Mouse (Mus musculus) heart, adult 11 months (tissue): ENCODE data around the gene Gm31371.
A peak's percentile ranks its signal among the peaks of the same experiment; 100 is the strongest.
"Not testable (repeated sequence)": the region's sequence is repeated elsewhere in the genome, so short reads cannot be mapped to it uniquely, and the experiment has no call there.

ENCODE experiments used
- DNase-seq: peaks from one replicate; pipeline ENCODE4 v3.0.0; 2022

Gene Gm31371

DNA sequence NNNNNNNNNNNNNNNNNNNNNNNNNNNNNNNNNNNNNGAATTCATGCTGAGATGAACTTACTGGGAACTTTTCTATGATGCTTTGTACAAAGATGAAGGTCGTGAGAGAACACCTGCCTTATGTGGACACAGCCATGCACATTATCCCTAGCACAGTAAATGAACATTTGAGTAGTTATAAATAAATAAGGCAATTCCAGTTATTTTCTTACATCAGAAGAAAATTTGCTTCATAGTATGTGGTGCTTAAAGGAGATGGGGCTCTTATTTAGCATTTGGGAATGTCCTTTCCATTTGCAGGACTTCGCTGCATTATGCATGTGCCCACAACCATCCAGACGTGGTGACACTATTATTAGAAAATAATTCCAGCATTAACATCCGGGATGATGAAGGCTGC, at the start of gene Gm31371:
Gm31371 (plus strand) TSS at position 301 of the 400 bp plus-strand sequence.
- DNase-seq: not testable (repeated sequence)

DNA sequence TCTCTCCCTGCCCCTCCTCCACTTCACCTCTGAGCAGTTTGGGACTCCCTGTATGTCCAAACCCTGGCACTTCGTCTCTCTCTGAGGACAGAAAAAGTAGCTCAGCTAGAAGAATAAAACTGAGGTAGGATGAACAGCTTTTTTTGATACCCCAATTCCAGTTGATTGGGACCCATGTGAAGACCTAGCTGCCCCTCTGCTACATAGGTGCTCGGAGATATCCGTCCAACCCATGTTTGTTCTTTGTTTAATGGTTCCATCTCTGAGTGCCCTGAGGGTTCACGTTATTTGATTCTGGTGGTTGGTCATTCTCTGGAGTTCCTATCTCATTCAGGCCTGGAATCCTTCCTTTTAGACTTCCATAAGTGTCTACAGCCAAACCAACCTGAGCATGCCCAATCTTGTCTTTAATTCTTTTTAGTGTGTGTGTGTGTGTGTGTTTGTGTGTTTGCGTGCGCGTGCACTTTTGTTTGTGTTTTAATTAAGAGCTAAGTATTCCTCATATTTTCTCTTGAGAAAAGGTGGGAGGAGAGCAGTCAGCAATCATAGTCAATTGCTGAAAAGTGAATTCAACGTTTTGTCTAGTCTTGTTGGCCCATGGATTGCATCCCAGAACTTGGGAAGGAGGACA, 3.3 kb downstream of the Gm31371 start:
- peak; percentile 85 for DNase-seq

DNA sequence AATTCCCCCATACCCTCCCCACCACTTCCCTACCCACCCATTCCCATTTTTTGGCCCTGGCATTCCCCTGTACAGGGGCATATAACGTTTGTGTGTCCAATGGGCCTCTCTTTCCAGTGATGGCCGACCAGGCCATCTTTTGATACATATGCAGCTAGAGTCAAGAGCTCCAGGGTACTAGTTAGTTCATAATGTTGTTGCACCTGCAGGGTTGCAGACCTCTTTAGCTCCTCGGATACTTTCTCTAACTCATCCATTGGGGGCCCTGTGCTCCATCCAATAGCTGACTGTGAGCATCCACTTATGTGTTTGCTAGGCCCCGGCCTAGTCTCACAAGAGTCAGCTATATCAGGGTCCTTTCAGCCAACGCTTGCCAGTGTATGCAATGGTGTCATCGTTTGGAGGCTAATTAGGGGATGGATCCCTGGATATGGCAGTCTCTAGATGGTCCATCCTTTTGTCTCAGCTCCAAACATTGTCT, 5.7 kb downstream of the Gm31371 start:
- peak; percentile 94 for DNase-seq

DNA sequence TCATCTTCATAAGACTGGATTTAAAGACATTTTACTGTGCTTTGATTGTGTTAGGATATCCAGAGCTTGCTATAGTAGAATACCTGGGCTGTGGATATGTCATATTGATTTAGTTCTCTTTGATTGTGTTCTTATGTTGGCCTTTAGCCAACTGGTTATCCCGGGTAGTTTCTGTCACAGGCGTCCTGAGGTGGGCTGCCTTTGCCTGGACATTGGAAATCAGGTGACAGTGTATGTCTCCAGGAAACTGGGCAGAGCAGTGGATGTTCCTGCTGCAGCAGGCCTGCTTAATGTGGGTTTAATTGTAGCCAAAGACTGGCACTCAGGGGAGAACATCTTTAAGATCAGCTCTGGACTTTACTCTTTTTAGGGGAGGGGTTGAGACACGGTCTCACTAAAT, 15.9 kb downstream of the Gm31371 start:
- peak; percentile 87 for DNase-seq

DNA sequence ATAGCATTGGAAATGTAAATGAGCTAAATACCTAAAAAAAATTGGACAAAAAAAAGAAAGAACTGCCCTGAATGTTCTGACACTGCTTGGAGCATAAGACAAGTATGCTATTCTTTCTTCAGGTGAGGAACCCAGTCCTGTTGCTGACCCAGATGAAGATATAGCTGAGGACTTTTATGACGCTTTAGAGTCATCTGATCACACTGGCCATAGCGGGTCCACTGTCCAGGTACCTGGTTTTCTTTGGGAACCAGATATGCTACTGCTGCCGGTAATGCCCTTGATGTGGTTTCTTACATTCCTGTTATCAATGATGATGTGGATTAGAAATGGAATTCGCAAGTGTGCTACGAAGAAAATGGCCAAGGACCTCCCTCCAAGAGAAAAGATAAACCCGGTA, 31.1 kb downstream of the Gm31371 start:
- DNase-seq: peak; percentile 93

DNA sequence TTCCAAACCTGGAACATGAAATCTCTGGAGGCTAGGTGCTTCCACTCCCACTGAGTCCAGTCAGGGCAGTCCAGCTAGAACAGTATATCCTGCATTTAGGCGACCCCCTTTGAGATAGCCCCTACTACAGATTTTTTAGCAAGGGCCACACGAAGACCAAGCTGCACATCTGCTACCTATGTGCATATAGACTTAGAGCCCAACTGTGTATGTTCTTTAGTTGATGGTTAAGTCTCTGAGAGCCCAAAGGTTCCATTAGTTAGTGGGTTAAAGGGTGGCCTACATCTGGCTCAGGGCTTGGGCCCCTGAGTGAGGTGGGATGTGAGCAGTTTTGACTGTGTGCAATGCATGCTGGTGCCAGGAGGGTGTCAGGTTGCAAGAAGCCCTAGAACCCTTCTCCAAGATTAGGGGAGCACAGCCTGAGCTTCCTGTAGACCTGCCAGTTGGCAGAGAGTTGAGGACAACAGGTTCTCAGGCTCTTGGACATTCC, 32.4 kb downstream of the Gm31371 start:
- peak; percentile 91 for DNase-seq

DNA sequence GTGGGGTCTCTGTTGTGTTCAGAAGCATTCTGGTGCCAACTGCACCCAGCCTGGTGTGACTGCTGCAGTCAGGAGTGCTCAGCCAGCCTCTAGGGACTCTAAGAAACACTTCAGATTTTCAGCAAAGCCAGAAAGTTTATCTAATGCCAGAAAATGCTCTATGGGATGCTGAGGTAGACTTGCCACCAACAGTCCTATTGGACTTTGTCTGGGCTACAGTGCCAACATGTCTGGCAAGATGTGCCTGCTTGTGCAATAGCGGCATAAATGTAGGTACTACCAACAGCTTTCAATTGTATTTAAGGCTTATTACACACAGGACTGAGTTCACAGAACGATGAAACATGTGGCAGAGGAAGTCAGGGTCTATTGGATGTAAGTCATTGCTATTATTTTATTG, 57.7 kb downstream of the Gm31371 start:
- DNase-seq: no peak

GRCm38 (mm10) chr8:19963766-19964165, 60.6 kb downstream of the Gm31371 start:
- peak; percentile 93 for DNase-seq

DNA sequence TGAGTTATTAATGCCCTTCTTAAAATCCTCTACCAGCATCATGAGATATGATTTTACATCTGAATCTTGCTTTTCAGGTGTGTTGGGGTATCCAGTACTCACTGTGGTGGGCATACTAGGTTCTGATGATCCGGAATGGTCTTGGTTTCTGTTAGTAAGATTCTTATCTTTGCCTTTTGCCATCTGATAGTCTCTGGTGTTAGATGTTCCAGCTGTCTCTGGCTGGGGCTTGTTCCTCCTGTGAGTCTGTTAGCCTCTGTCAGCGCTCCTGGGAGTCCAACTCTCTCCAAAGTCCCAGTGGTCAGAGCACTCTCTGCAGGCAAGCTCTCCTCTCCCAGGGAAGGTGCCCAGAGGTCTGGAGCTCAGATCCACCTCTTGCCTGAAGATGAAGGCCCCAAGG, 65.0 kb downstream of the Gm31371 start:
- peak; percentile 96 for DNase-seq

DNA sequence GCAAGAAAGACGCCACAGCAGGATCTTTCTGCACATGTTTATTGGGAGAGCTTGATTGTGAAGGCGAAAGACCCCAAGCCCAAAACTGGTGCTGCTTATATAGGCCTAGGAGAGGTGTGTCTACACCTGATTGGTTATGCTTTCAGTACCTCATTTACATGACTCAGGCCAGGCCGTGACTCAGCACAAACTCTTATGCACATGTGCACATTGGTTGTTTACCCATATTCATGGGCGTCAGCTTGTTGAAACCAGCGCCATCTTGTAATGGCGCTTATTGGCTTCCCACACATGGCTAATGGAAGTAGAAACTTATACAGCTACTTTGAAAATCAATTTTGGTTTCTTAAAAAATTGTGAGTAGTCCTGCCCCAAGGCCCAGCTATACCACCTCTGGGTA, 72.0 kb downstream of the Gm31371 start:
- peak; percentile 52 for DNase-seq
